Comparison of ENCODE assay signal across 8 mouse cellular contexts in the genomic region with DNA sequence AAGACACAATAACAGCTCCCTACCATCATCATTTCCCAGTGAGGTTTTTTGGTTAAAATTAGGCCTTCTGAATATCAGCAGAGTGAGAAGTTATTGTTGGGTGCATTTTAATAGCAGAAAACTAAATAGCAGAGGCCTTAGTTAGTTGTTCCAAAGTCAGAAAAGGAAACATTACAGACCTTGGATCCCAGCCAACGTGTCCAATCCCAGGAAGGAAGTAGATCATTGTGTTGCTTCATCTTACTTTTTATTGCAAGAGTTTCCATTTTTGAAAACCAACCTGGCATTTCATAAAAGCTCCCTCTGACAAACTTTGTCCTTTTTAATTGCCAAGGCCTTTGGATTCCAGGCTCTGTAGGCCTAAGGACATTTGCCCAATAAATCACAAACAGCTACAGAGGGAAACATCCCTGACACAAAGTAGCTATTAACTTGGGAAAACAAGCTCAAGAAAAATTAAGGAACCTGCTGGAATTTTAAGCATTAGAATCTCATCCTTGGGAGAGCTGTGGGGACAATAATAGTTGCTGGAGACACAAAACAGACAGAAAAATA. TPM values are rescaled to one million over a fixed set of nuclear protein-coding genes. Genes with fewer than 3 reads are reported as not detected.
DNase-seq lines count a peak whose midpoint lies in the region; ATAC-seq and TF ChIP-seq lines count a peak whose summit lies in the region.
"Had no signal": no experiment of that assay in that cellular context is flagged by ENCODE, and none has a peak within 500 bp of the region (broad histone marks: within the 10 kb centered on the region; RNA-seq: fewer than 3 reads in every experiment).

No protein-coding gene starts in this region.

- H3K36me3 ChIP-seq in forebrain, postnatal 0 days (ENCODE audit: insufficient read depth), result no peaks in the 10 kb centered on the region
- H3K36me3 ChIP-seq in neural tube, embryonic 15.5 days, result no peaks in the 10 kb centered on the region
- H3K36me3 ChIP-seq: midbrain, embryonic 12.5 days had no signal

- DNase-seq in ovary, adult 18-20 months (ENCODE audit: low spot score), result peak; percentile 14
- no peak for DNase-seq in ovary, postnatal 10 days (ENCODE audit: low spot score)
- peak; percentile 76 for DNase-seq in gastrocnemius, adult 18-20 months (ENCODE audit: low spot score)
- DNase-seq in kidney, postnatal 25 days, result peak; percentile 68 to 80
- DNase-seq in forebrain, postnatal 0 days, result no peak
- DNase-seq in cerebellum, adult 9-11 months, result no peak

- no peaks in the 10 kb centered on the region for H3K9me3 ChIP-seq in forebrain, postnatal 0 days (ENCODE audit: low read length)
- no peaks in the 10 kb centered on the region for H3K9me3 ChIP-seq in neural tube, embryonic 15.5 days (replicated peaks)
- H3K9me3 ChIP-seq: midbrain, embryonic 12.5 days had no signal

- H3K27me3 ChIP-seq in forebrain, postnatal 0 days (ENCODE audit: insufficient read depth, low read length), result no peaks in the 10 kb centered on the region
- H3K27me3 ChIP-seq in neural tube, embryonic 15.5 days (replicated peaks), result no peaks in the 10 kb centered on the region
- H3K27me3 ChIP-seq: midbrain, embryonic 12.5 days had no signal

- ATAC-seq in forebrain, postnatal 0 days, result no peak
- ATAC-seq in neural tube, embryonic 15.5 days (ENCODE audit: low FRiP score), result no peak

- no peak overlapping the region for H3K27ac ChIP-seq in forebrain, postnatal 0 days (ENCODE audit: low read depth, low read length)
- H3K27ac ChIP-seq in neural tube, embryonic 15.5 days (replicated peaks), result no peak overlapping the region
- H3K27ac ChIP-seq: midbrain, embryonic 12.5 days had no signal

- H3K4me2 ChIP-seq in forebrain, postnatal 0 days (ENCODE audit: low read depth), result no peak overlapping the region
- H3K4me2 ChIP-seq in neural tube, embryonic 15.5 days, result no peak overlapping the region
- H3K4me2 ChIP-seq: midbrain, embryonic 12.5 days had no signal

- H3K4me1 ChIP-seq in forebrain, postnatal 0 days (ENCODE audit: insufficient read depth), result no peaks in the 10 kb centered on the region
- H3K4me1 ChIP-seq in neural tube, embryonic 15.5 days, result no peaks in the 10 kb centered on the region
- H3K4me1 ChIP-seq: midbrain, embryonic 12.5 days had no signal

- no peak for TF ChIP-seq CTCF in forebrain, postnatal 0 days (IDR thresholded peaks at IDR 0.05; ENCODE audit: low read depth)

- no peak overlapping the region for H3K4me3 ChIP-seq in forebrain, postnatal 0 days (ENCODE audit: low read depth, low read length)
- no peak overlapping the region for H3K4me3 ChIP-seq in neural tube, embryonic 15.5 days (replicated peaks)
- H3K4me3 ChIP-seq: midbrain, embryonic 12.5 days had no signal

- 71% methylated on average over 1 of the region's 1 CpGs for WGBS in forebrain, postnatal 0 days
- 85% methylated on average over 1 of the region's 1 CpGs for WGBS in neural tube, embryonic 15.5 days

- H3K9ac ChIP-seq in forebrain, postnatal 0 days, result no peak overlapping the region
- no peak overlapping the region for H3K9ac ChIP-seq in neural tube, embryonic 15.5 days (replicated peaks)
- H3K9ac ChIP-seq: midbrain, embryonic 12.5 days had no signal

RNA-seq across cellular contexts. Expression of a gene that starts 34.9 kb away (rescaled TPM):
- total RNA-seq in gastrocnemius, adult 18-20 months (2021), result 100 to 1,000 TPM; 501 to 534 TPM
- total RNA-seq in forebrain, postnatal 0 days (2014; rRNA removed), result 73.6 and 84.7 TPM in 2 replicates
- polyA plus RNA-seq in forebrain, postnatal 0 days (2015; fragmentation: Nextera tagmentation; extraction: Ambion mirVana), result 35.1 and 42.7 TPM in 2 replicates
- 48.7 and 79.3 TPM in 2 replicates for polyA plus RNA-seq in neural tube, embryonic 15.5 days (2015; fragmentation: Nextera tagmentation; extraction: Ambion mirVana)

Comparison
In these comparisons a context has a peak if more than half of its experiments do, and no peak if none do; other contexts are left out.
1. DNase-seq: peak in ovary, adult 18-20 months (single experiment), gastrocnemius, adult 18-20 months (single experiment) and kidney, postnatal 25 days (2 of 2); none in ovary, postnatal 10 days (single experiment), forebrain, postnatal 0 days (single experiment) and cerebellum, adult 9-11 months (single experiment).